In genomic region chr9:34557846-34558245, GRCm38 (mm10) we compare ENCODE assay signal across 8 mouse cellular contexts.
DNase-seq lines count a peak whose midpoint lies in the region; ATAC-seq and TF ChIP-seq lines count a peak whose summit lies in the region.

No protein-coding gene starts in this region.

- H3K4me2 ChIP-seq in lung, embryonic 14.5 days = no peak overlapping the region

- H3K27ac ChIP-seq in lung, embryonic 14.5 days (ENCODE audit: low read depth) = peak overlapping the region; percentile 3; the same call in 1 of the 2 replicates
- H3K27ac ChIP-seq in gastrocnemius, adult 2 months = no peak overlapping the region

- H3K9me3 ChIP-seq in lung, embryonic 14.5 days (ENCODE audit: low read depth, low read length) = no peaks in the 10 kb centered on the region

- TF ChIP-seq CTCF in lung, embryonic 14.5 days (IDR thresholded peaks at IDR 0.05; ENCODE audit: low read depth) = no peak
- no peak for TF ChIP-seq CTCF in gastrocnemius, adult 2 months (IDR thresholded peaks at IDR 0.05)

- DNase-seq in lung, embryonic 14.5 days = peak; percentile 51
- DNase-seq in lung, postnatal 10 days = no peak
- DNase-seq in fibroblast of lung, adult 2 months (ENCODE audit: low read depth) = peak; percentile 69
- DNase-seq in left cerebral cortex, postnatal 14 days (ENCODE audit: low spot score in 2 of 2) = peak; percentile 44 to 46
- peak; percentile 60 for DNase-seq in retina, embryonic 14.5 days (ENCODE audit: low spot score)
- no peak for DNase-seq in gastrocnemius, adult 2 months
- no peak for DNase-seq in gastrocnemius, adult 18-20 months (ENCODE audit: low spot score)
- no peak for DNase-seq in gastrocnemius, adult 8-10 months (ENCODE audit: low spot score in 2 of 2)

- H3K4me3 ChIP-seq in lung, embryonic 14.5 days (ENCODE audit: low read depth, low read length) = no peak overlapping the region
- no peak overlapping the region for H3K4me3 ChIP-seq in gastrocnemius, adult 2 months

- 55% methylated on average over 5 of the region's 5 CpGs for WGBS in lung, embryonic 14.5 days

- peak; percentile 75 for ATAC-seq in lung, embryonic 14.5 days (ENCODE audit: insufficient read depth)

- intact Hi-C loops in left cerebral cortex, postnatal 14 days (cut with DNase I) = no loop called here
- intact Hi-C loops in gastrocnemius, adult 2 months (cut with DNase I) = no loop called here

- H3K9ac ChIP-seq in lung, embryonic 14.5 days = no peak overlapping the region

- H3K36me3 ChIP-seq in lung, embryonic 14.5 days (ENCODE audit: insufficient read depth) = no peaks in the 10 kb centered on the region

- H3K4me1 ChIP-seq in lung, embryonic 14.5 days (ENCODE audit: insufficient read depth) = no peaks in the 10 kb centered on the region

- H3K27me3 ChIP-seq in lung, embryonic 14.5 days (ENCODE audit: insufficient read depth, low read length) = no peaks in the 10 kb centered on the region

Comparison
In these comparisons a context has a peak if more than half of its experiments do, and no peak if none do; other contexts are left out.
1. DNase-seq: peak in lung, embryonic 14.5 days (single experiment), fibroblast of lung, adult 2 months (single experiment), left cerebral cortex, postnatal 14 days (2 of 2) and retina, embryonic 14.5 days (single experiment); none in lung, postnatal 10 days (single experiment), gastrocnemius, adult 2 months (single experiment), gastrocnemius, adult 18-20 months (single experiment) and gastrocnemius, adult 8-10 months (0 of 2).